Mouse (Mus musculus): ENCODE data around the gene Suox.
"Not testable (repeated sequence)": the region's sequence is repeated elsewhere in the genome, so short reads cannot be mapped to it uniquely, and the experiment has no call there.

Gene Suox

GRCm38 (mm10) chr10:128673763-128674468 lies at the start of gene Suox:
TSS of gene Suox (minus strand) at chr10:128674073.
- in situ Hi-C loops (cut with MboI, MseI): loop anchor here (5.0 to 10.0 kb wide), 2 partner anchors 37 to 49 kb away; partner anchors contain the start of gene Rps26 (in 1 of the 2)

GRCm38 (mm10) chr10:128715559-128716537 lies 42.0 kb upstream of the Suox start:
- in situ Hi-C loops (cut with MboI, MseI): no loop called here

DNA sequence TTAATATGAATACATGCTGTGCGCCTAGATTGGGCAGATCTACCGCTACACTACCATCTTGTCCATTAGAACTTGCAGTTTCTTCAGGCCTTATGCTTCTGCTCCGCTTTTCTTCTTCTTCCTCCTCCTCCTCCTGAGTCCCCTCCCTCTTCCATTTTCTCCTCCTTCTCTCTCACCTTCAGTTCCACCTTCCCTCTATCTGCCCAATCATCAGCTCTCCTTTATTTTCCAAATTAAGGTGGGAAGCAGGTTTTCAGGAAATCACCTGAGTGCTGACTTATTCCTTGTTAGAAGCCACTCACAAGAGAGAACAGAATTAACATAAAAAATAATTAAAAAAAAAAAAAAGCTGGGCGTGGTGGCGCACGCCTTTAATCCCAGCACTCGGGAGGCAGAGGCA lies 37.4 kb upstream of the Suox start:
- in situ Hi-C loops (cut with MboI, MseI): not testable (repeated sequence)

DNA sequence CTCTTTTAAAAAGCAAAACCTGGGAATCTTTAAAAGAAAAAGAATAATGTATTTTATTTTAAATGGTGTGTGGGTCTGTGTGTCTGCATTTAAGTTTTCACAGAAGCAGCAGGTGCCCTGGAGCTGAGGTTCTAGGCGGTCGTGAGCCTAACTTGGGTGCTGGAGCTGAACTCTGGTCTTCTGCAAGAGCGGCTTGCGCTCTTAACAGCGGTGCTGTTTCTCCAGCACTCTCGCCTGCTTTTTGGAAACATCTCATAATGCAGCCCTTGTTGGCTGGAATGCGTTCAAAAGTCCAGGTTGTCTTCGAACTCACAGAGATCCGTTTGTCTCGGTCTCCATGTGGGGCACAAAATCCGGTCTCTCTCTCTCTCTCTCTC lies 31.4 kb upstream of the Suox start:
- in situ Hi-C loops (cut with MboI, MseI): no loop called here

- in situ Hi-C loops (cut with MboI, MseI): no loop called here
Measured at GRCm38 (mm10) chr10:128704491-128705316, 30.8 kb upstream of the Suox start, which contains the start of gene Cdk2. TSS of gene Cdk2 (minus strand) at chr10:128705031.

- in situ Hi-C loops (cut with MboI, MseI): no loop called here
Measured at GRCm38 (mm10) chr10:128703895-128704294, 30.0 kb upstream of the Suox start, which contains the start of gene Pmel. TSS of gene Pmel (plus strand) at chr10:128704195.

GRCm38 (mm10) chr10:128702328-128703007 lies 28.6 kb upstream of the Suox start:
- in situ Hi-C loops (cut with MboI, MseI): no loop called here

- in situ Hi-C loops (cut with MboI, MseI): no loop called here
Measured at GRCm38 (mm10) chr10:128700712-128701111, 26.8 kb upstream of the Suox start.

DNA sequence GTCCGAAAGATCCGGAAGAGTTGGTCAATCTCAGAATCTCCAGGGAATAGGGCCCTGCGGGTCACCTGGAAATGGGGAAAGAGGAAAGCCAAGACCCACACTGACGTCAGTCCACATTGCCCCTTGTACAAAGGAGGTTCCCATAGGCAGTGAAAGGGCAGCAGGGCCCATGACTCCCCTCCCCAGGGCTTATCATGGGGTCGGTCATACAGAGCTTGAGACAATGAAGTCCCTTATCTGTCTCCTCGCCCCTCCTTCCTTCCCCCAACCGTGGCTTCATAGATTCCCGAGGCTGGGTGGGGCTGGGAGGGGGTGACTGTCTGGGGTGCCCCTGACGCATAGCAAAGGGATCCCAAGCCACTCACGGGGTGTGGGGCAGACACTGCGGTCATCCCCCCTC lies 25.7 kb upstream of the Suox start:
- in situ Hi-C loops (cut with MboI, MseI): no loop called here

- in situ Hi-C loops (cut with MboI, MseI): no loop called here
Measured at GRCm38 (mm10) chr10:128699006-128699405, 25.1 kb upstream of the Suox start.

DNA sequence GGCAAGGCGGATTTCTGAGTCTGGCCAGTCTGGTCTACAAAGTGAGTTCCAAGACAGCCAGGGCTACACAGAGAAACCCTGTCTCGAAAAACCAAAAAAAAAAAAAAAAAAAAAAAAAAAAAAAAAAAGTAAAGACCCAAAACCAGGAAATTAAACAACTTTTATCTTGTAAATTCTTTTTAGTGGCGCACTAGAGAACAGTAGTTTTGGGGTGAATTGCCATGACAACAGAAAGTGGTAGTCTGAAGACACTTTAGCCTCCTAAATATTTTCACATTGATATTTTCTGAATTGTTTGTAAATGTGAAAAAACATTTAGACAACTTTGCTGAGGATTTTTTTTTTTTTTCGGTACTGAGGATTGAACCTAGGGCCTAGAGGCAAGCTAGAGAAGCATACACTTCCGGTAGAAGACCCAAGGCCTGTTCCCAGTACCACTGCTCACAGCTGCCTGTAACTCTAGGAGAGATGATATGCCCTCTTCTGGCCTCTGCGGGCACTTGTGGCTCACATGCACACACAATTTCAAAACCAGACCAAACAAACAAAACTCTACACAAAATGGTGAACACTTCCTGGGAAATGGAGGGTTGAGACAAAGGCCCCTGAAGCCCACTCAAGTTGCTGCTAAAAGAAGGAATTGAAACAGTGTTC lies 23.3 kb upstream of the Suox start:
- in situ Hi-C loops (cut with MboI, MseI): no loop called here

- in situ Hi-C loops (cut with MboI, MseI): no loop called here
Measured at GRCm38 (mm10) chr10:128695992-128696807, 22.3 kb upstream of the Suox start, which contains the start of gene Rab5b. TSS of gene Rab5b (minus strand) at chr10:128696264.

- in situ Hi-C loops (cut with MboI, MseI): no loop called here
Measured at GRCm38 (mm10) chr10:128695411-128695991, 21.6 kb upstream of the Suox start.

DNA sequence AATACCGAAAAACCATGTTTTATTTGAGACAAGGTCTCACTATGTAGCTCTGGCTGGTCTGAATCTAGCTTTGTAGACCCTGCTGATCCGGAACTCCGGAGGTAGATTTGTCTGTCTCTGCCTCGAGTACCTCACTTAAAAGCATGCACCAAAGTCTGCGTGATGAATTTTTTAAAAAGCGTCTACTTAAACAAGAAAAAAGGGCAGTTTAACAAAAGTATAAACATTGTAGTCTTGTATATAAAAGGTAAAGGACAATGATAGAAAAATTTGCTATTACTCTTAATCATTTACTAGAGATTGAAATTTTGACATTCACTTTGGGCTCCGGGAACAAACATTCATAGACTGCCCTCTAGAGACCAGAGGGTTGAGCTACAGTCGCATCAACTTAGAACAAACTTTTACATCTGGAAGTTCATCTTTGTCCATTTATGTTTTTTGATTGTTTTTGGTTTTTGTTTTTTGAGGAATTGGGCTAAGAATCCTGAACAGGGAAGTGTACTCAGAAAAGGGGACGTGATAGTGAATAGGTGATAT lies 666 bp upstream of the Suox start:
- in situ Hi-C loops (cut with MboI, MseI): loop anchor here (5.0 to 10.0 kb wide), 2 partner anchors 37 to 50 kb away; partner anchors contain the start of gene Rps26 (in 1 of the 2)

GRCm38 (mm10) chr10:128671148-128671547 lies 2.7 kb downstream of the Suox start:
- in situ Hi-C loops (cut with MboI, MseI): loop anchor here (5.0 to 10.0 kb wide), 2 partner anchors 34 to 46 kb away; partner anchors contain the start of gene Rps26 (in 1 of the 2)

- in situ Hi-C loops (cut with MboI, MseI): no loop called here
Measured at GRCm38 (mm10) chr10:128668790-128669672, 4.8 kb downstream of the Suox start.

- in situ Hi-C loops (cut with MboI, MseI): no loop called here
Measured at GRCm38 (mm10) chr10:128665806-128666205, 8.1 kb downstream of the Suox start.
